Mouse (Mus musculus): Measurements from ENCODE around the gene Ankrd33b.

The Ankrd33b gene

DNA sequence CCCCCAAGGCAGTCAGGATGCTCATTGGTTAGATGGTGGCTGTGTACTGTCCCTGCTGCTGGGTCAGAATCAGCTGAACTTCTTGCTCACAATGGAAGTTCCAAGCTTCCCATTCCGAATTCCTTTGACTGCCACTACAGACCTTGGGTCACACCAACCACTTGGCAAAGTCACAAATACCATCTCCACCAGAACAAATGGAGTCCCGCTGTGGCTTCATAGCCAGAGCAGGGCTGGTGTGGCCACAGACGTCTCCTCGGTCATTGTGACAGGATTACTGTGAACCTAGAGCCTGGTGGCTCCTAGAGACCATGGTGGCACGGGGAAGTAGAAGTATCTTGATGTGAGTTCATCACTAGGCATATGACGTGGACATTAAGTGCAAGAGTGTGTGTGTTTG is 99.4 kb downstream of the Ankrd33b start:
- in situ Hi-C loops (cut with MboI, MseI), result loop anchor here (25.0 kb wide), 1 partner anchor 456 kb away; no protein-coding TSS in a partner anchor

DNA sequence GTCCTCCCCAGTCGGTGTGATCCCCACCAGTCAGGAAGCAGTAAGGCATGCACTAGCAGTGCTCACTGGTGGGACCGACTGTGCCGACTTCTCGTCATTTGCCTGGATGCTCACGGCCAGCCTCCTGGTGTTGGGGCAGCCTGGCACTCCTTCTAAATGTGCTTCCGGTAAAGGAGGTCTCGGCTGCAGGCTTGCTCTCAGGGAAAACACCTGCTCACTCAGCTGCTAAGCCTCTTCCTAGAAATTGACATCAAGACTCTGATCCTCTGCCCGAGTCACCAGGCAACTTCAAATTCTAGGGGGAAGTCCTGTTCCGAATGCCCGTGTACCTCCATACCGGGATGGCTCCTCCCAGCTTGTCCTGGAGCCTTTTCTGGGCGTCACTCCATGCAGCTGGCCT is 101.7 kb downstream of the Ankrd33b start:
- in situ Hi-C loops (cut with MboI, MseI), result loop anchor here (25.0 kb wide), 1 partner anchor 454 kb away; no protein-coding TSS in a partner anchor

DNA sequence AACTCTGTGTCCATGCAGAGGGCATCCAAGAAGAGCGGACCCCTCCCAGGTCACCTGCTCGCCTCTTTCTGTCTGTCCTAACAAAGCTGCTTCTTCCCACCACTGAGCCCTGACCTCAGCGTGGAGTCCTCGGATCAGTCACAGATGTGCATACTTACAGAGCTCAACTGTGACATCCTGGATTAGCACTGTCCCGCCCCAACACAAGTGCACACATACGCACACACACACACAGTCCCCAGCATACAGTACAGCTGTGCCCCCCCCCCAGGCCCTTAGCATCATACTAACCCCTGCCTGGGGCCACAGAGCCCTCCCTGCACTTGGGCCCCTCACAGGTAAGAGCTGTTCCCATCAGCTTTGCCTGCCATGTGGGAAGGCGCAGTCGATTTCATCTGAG is 102.1 kb downstream of the Ankrd33b start:
- in situ Hi-C loops (cut with MboI, MseI), result loop anchor here (25.0 kb wide), 1 partner anchor 453 kb away; no protein-coding TSS in a partner anchor

DNA sequence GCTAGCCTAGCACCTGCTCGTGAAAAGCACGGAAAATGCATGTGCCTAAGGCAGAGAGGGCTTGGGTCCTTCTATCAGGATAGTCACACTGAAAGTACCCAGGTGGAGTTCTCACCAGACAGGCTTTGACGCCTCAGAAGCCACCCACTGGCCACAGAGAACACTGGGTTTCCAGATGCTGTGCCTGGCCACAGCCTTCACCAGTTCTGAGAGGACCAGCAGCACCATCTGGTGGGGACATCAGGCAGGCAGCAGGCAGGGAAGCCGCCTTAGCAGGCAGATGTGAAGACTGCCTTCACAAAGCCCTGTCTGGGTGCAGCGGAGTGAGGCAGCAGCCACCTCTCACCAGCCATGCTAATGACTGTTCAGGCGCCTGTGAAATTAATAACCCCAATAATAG is 102.7 kb downstream of the Ankrd33b start:
- in situ Hi-C loops (cut with MboI, MseI), result loop anchor here (5.0 to 25.0 kb wide), 2 partner anchors 98 to 453 kb away; no protein-coding TSS in a partner anchor

DNA sequence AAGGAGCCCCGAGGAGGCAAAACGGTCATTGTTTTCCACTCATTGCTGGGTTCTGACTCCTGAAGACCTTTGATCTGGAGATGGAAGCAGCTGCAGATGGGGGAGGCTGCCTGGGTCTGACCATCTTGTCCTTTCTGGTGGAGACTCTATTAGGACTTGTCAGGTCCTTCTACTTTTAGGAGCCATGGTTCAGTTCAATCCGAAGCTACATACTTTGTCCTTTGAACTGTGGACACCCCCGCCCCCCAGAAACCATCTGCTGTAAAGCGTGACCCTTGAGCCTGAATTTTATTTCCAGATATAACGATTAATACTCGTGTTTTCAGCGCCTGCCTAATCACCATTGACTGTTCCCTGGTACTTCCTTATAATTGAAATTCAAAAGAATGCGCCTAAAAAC is 105.2 kb downstream of the Ankrd33b start:
- in situ Hi-C loops (cut with MboI, MseI), result loop anchor here (5.0 to 25.0 kb wide), 2 partner anchors 95 to 450 kb away; no protein-coding TSS in a partner anchor

DNA sequence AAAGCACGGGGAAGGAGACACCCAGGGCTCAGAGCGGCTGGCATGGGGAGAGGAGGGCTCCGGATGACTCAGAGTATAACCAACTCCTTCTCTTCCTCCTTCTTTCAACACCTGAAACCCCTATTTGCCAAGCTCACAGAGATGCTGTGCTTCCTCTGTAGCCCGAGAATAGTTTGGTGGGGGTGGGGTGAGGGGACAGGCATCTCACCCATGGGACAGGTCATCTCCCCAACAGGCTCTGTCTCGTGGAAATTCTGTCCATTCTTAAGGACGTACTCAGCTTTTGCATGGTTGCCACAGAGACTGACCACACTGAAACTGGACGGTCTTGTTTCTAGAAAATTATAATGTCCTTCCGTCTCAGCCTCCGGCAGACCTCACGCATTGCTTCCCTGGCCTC is 106.4 kb downstream of the Ankrd33b start:
- in situ Hi-C loops (cut with MboI, MseI), result loop anchor here (5.0 to 25.0 kb wide), 2 partner anchors 94 to 449 kb away; no protein-coding TSS in a partner anchor

DNA sequence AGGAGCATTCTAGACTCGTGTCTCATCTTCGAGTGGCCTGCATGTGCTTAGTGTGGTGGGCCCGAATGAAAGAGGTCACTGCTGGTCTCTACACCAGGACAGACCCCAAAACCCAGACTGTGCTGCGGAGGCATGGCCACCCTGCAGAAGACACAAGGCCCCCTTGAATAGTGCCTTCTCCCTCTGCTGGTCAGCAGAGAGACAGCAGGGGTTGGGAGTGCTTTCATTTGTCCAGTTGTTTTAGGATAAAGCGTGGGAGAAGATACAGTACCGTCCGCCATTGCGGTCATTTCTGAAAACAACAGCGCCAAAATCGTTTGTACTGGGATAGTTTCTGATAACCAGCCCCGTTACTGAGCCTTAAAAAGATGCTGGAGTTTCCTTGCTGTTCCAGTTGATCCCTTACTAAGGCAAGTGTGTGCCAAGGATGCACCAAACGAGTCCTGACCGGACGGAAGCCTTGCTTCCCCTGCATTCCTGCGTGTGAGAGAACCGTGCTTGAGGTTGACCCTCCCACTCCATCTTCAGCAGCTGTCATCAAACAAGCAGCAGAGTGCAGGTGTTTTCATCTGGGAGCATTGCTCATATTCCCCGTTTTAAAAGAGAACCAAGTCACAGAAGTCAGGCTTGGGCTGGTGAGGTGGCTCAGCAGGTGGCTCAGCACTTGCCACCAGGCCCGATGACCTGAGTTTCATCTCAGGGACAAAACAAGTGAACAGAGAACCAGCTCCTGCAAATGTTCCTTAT is 108.7 kb downstream of the Ankrd33b start:
- in situ Hi-C loops (cut with MboI, MseI), result loop anchor here (25.0 kb wide), 1 partner anchor 447 kb away; no protein-coding TSS in a partner anchor

DNA sequence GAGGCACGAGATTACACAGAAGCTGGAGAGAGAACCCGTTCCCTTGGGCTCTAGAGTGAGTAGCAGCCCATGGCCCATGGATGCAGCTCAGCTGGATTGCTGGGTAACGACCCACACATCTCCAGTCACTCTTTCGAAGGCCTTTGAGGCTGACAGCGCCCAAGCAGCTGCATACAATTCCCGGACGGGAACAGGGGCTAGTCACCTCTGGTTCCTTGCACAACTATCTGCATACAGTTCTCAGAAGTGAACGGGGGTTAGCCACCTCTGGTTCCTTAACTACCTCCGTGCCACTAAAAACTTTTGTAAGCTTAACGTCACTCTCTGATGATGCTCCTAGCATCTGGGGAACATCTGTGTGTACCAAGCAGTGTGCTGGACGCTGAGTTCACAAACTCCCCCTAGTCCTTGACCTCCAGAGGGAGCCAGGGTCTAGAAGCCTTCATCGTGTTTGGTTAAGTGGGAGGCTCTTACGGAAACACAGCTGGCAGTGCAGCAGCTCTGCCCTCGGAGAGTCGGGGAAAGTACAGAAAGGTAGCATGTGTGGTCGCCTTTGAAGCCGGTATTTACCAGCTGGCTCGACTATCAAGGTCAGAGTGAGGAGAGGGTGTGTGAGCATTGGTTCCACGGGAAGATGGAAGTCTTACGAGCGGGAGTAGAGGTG is 109.4 kb downstream of the Ankrd33b start:
- in situ Hi-C loops (cut with MboI, MseI), result loop anchor here (25.0 kb wide), 1 partner anchor 446 kb away; no protein-coding TSS in a partner anchor

DNA sequence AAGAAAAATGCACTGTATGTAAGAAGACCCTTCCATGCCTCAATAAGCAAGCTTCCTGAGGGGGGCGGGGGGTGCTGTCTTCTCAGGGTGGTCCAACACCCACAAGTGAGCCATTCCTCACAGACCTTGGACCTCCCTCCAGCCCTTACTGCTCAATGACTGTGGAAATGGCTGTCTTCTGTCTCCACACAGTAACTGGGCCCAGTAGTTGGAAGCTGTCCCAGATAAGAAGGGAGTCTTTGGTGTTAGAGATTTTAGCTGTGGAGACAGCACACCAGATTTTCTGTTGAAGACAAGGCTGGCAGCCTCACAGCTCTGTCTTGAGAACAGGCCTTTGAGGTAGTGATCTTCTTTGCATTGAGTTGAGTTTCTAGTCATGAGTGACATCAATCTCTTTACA is 110.2 kb downstream of the Ankrd33b start:
- in situ Hi-C loops (cut with MboI, MseI), result loop anchor here (25.0 kb wide), 1 partner anchor 445 kb away; no protein-coding TSS in a partner anchor

DNA sequence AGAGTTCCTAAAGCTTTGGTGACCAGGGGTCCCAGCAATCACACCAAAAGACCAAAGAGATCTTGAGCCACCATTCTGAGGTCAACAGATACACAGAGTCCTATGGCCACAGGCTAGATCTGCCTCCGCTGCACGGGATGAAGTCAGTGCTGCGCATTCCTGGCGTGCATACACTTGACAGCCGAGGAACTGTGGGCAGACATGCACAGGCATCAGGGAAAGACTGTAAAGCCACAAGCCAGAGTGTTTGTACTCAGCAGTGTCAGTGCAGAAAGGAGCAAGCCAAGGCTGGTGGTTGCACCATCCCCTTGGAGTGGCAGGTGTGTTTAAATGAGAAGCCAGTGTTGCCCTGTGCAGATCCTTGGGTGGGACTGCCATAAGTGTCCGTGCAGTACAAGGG is 111.8 kb downstream of the Ankrd33b start:
- in situ Hi-C loops (cut with MboI, MseI), result loop anchor here (25.0 kb wide), 1 partner anchor 443 kb away; no protein-coding TSS in a partner anchor

DNA sequence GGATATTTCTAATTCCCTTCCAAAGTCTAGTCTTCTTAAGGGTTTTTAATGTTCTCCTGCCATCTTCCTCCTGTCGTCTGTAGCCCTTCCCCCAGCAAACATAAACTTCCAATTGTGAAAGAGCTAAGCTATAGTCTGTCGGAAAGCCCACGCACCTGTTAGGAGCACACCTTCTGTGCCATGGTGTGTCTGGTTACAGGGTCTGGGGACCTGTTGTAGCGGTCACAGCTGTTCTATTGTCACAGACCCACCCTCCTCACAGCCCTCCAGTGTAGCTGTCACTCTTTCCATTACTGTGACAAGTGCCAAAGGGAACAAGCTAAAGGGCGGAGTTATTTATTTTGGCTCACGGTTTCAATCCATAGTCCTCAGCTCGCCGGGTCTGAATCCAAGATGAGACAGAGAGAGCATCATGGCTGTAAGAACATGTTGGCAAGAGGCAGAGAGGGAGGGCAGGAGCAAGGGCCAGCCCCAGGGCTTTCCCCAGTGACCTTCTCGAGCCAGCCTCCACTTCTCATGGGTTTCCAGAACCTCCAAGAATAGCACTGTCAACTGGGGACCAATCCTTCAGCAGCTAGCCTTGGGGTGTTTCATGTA is 112.5 kb downstream of the Ankrd33b start:
- in situ Hi-C loops (cut with MboI, MseI), result loop anchor here (25.0 kb wide), 1 partner anchor 443 kb away; no protein-coding TSS in a partner anchor

DNA sequence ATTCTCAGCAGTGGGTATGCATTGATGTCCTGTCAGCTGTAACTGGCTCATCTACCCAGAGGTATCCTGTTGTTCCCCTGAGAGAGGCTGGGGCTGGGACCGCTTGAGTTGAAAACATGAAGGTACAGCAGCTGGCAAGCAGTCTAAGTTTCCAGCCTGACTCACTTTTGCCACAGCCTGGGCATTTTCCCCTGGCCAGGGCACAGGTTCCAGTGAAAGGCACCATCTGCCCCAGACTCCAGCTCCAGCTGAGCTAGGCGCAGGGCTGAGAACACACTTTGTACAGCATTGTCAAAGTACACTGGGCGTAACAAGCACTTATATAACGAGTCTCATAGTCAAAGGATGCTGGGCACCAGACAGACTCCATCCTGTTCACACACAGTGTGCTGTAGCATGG is 113.6 kb downstream of the Ankrd33b start:
- in situ Hi-C loops (cut with MboI, MseI), result loop anchor here (25.0 kb wide), 1 partner anchor 442 kb away; no protein-coding TSS in a partner anchor

DNA sequence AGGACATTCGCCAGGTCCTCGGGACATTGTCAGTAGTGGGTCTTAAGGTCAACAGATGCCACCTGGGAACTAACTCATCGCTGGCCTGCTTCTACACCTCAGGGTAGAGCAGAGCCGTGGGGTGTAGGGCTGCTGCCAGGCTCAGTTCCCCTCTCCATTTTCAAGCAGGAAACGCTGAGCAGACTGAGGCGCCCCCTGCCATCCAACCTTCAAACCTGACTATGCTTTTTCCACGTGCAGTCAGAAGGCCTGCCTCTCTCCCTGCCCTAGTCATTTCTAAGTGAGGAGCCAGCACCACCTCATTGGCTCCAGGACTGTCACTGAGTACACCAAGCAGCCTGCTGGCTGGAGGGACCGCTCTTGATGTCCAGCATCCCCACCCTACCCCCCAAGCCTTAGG is 114.1 kb downstream of the Ankrd33b start:
- in situ Hi-C loops (cut with MboI, MseI), result loop anchor here (25.0 kb wide), 1 partner anchor 441 kb away; no protein-coding TSS in a partner anchor

DNA sequence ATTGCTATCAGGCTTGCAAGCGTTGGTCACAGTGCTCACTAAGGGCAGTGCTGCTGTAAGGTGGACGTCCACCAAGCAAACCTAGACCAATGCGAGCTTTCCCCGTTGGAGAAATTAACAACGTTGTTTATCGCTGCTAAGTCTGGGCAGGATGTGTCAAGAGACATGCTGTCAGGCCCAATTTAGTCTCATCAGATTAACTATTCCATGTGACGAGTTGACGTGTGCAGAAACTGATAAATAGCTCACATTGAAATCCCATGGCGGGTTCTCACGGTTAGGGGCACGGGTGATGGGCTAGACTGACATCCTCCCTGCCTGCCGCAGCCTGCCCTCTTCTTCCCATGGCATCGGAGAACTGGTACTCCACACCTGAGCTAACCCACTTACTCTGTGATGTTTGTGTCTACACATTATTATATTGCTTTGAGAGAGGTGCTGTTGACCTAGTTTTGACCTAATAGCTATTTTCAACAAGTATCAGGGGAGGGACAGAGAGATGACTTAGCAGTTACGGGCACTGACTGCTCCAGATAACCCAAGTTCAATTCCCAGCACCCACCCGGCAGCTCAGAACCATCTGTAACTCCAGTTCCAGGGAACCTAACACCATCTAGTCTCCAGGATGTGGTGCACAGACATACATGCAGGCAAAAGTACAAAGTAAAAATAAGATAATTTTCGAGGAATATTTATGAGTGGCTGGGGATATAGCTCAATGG is 114.8 kb downstream of the Ankrd33b start:
- in situ Hi-C loops (cut with MboI, MseI), result loop anchor here (25.0 kb wide), 1 partner anchor 440 kb away; no protein-coding TSS in a partner anchor

DNA sequence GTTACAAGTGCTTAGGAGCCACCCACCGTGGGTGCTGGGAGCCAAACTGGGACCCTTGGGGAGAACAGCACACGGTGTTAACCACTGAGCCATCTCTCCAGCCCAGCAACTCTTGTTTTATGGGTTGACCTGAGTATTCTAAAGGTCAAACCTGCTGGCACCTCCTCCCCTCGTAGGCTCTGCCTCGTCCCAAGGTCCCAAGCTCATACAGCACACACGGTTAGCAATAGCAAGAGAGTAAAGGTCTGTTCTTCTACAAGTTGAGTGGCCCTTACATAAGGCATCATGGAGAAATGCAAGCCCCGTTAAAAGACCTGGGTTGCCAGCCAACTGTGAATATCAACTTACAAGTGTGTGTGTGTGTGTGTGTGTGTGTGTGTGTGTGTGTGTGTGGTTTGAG is 116.3 kb downstream of the Ankrd33b start:
- in situ Hi-C loops (cut with MboI, MseI), result loop anchor here (25.0 kb wide), 1 partner anchor 439 kb away; no protein-coding TSS in a partner anchor

DNA sequence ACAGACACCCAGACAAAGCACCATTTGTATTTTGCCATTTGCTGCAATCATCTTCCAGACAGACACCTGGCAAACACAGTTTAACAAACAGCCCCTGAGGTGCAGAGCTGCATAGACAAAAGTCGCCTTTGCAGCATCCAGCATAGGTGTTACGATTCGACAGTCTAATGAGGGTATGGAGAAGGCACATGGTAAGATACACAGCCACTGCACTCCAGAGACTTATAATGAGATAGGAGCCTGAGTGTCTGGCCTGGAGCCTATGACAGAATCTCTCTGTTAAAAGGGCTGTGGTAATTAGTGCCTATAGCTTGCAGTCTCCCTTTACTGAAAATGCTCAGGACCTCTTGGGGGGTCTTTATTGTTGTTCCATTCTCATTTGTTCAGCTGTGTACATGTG is 116.8 kb downstream of the Ankrd33b start:
- in situ Hi-C loops (cut with MboI, MseI), result loop anchor here (25.0 kb wide), 1 partner anchor 438 kb away; no protein-coding TSS in a partner anchor

DNA sequence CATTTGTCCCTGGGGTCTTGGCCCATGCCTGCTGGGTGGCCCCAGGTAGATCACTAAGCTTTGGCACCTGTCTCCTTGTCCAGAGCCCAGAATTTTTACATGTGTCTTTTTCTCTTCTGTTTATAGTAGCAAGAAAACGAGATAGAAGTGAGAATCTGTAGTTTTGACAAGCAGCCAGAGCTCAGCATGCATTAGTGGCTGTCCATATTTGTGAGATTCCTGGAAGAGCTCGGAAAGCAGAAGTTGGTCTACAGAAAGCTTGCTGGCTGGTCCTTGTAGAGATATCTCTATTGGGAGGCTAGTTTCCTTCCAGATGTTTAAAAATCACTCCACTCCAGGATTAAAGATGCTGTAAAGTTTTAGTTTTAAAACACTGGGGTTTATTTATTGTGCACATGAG is 117.5 kb downstream of the Ankrd33b start:
- in situ Hi-C loops (cut with MboI, MseI), result loop anchor here (25.0 kb wide), 1 partner anchor 438 kb away; no protein-coding TSS in a partner anchor

DNA sequence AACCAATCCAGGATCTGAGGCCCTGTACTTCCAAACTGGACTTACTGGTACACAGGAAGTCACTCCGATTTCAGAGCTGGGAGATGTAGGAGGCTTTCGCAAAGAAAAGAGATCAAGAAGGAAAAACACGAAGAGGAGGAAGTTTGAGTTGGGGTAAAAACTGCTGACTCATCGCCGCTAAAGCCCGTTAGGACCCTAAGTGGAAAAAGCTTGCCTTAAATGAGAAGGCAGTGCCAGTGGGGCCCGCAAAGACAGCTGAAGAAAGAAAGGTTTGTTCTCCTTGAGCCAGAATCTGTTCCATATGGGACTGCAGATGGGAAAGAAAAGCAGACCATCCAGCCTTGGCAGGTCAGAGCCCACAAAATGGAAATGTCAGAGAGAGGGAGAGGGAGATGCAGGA is 118.6 kb downstream of the Ankrd33b start:
- in situ Hi-C loops (cut with MboI, MseI), result no loop called here

DNA sequence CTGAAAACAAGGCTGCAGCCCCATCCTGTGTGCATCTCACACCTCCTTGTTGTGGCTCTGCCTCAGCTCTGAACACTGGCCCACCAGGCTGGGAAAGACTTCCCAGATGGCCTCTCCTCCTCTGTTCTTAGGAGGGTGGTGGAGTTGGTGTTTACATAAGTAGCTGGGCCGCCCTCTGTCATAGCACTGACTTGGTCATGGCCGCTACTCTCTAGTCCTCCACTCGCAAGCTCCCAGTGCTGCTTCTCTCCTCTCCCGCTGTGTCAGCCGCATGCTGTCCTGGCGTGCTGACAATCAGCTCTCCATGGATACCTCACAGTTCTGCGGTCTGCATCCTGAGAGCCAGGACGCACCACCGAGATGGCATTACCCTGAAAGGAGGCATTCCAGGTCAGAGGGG is 120.5 kb downstream of the Ankrd33b start:
- in situ Hi-C loops (cut with MboI, MseI), result no loop called here

DNA sequence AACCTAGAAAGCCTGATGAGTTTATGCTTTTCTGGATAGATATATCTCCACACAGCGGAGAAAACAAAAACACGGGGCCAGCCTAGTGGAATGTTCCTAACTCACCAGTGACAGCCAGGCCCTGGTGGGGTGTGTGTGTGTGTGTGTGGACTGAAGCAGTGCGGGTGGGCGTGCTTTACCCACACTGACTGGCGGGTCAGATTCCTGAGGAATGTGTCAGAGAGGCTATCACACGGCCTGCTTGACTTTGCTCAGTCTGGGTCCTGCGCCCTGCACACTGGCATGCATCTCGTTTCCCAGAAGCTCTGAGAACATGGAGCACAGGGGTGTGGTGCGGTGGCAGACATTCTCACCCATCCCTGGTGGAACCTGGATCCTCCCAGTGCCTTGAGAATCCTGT is 121.6 kb downstream of the Ankrd33b start:
- in situ Hi-C loops (cut with MboI, MseI), result no loop called here

Data from T-helper 1 cell (primary cell).